Mouse (Mus musculus): ENCODE results near the gene Phactr4.

DNA sequence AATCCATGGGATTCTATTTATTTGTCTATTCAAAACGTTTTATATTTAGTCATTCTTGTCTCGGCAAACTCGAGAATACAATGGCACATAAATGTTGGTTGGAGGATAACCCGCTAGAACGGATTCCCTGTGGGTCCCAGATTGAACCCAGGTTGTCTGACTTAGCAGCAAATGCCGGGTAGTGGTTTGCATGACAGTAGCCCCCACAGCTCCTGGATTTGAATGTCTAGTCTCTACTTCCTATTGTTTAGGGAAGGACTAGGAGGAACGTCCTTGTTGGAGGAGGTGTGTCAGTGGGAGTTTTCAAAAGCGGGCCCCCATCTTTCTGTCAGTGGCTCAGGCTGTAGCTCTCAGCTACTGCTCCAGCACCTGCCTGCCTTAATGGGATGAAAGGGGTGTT, 37.9 kb upstream of the Phactr4 start:
- TF ChIP-seq CTCF (IDR thresholded peaks at IDR 0.05; ENCODE audit: control insufficient read depth, insufficient read depth, insufficient read length) (no peak), MAX (IDR thresholded peaks at IDR 0.05) (no peak), MYOG (IDR thresholded peaks at IDR 0.05; ENCODE audit: control insufficient read depth, extremely low read depth, insufficient read length) (no peak)
